Mouse (Mus musculus) thymus, postnatal 14 days (tissue): Measurements from ENCODE around the gene Mlxipl.

ENCODE experiments used
- DNase-seq: peaks from one replicate; pipeline ENCODE4 v3.0.0; 2021

Mlxipl gene

GRCm38 (mm10) chr5:135080539-135080938 is 9.2 kb upstream of the Mlxipl start:
- no peak for DNase-seq

GRCm38 (mm10) chr5:135086871-135087270 is 2.8 kb upstream of the Mlxipl start:
- no peak for DNase-seq

GRCm38 (mm10) chr5:135100981-135101380 is 11.3 kb downstream of the Mlxipl start:
- DNase-seq: no peak

- peak; percentile 32 for DNase-seq
These were observed 14.4 kb downstream of the Mlxipl start for GRCm38 (mm10) chr5:135103999-135104660.

GRCm38 (mm10) chr5:135106758-135107256 is 17.1 kb downstream of the Mlxipl start:
- peak; percentile 75 for DNase-seq

- peak; percentile 57 for DNase-seq
These were observed 18.1 kb downstream of the Mlxipl start for GRCm38 (mm10) chr5:135107521-135108501.

GRCm38 (mm10) chr5:135109017-135109416 is 19.3 kb downstream of the Mlxipl start:
- DNase-seq: no peak

- no peak for DNase-seq
These were observed 19.7 kb downstream of the Mlxipl start for GRCm38 (mm10) chr5:135109426-135109825.

GRCm38 (mm10) chr5:135109976-135110375 is 20.3 kb downstream of the Mlxipl start:
- DNase-seq: no peak

GRCm38 (mm10) chr5:135113782-135114181 is 24.1 kb downstream of the Mlxipl start:
- no peak for DNase-seq

- DNase-seq: no peak
These were observed 25.6 kb downstream of the Mlxipl start for GRCm38 (mm10) chr5:135115241-135115640.

GRCm38 (mm10) chr5:135118589-135119081 is 28.9 kb downstream of the Mlxipl start:
- DNase-seq: peak; percentile 59

- no peak for DNase-seq
These were observed 31.1 kb downstream of the Mlxipl start for GRCm38 (mm10) chr5:135120753-135121152.

- DNase-seq: no peak
These were observed 36.4 kb downstream of the Mlxipl start for GRCm38 (mm10) chr5:135126121-135126520.

- no peak for DNase-seq
These were observed 38.0 kb downstream of the Mlxipl start for GRCm38 (mm10) chr5:135127669-135128068.

GRCm38 (mm10) chr5:135129747-135130146 is 40.1 kb downstream of the Mlxipl start:
- no peak for DNase-seq

- DNase-seq: peak; percentile 89
These were observed 44.2 kb downstream of the Mlxipl start for GRCm38 (mm10) chr5:135133736-135134405.

- DNase-seq: peak; percentile 58
These were observed 44.8 kb downstream of the Mlxipl start for GRCm38 (mm10) chr5:135134534-135134933.

GRCm38 (mm10) chr5:135139881-135140280 is 50.2 kb downstream of the Mlxipl start:
- no peak for DNase-seq

GRCm38 (mm10) chr5:135144469-135144868 is 54.8 kb downstream of the Mlxipl start:
- DNase-seq: no peak

GRCm38 (mm10) chr5:135145532-135145931 is 55.8 kb downstream of the Mlxipl start:
- DNase-seq: no peak

- DNase-seq: no peak
These were observed 56.3 kb downstream of the Mlxipl start for GRCm38 (mm10) chr5:135145955-135146354.

GRCm38 (mm10) chr5:135148715-135149052 is 59.0 kb downstream of the Mlxipl start:
- no peak for DNase-seq
